Mouse (Mus musculus) right cerebral cortex, adult 18-20 months (tissue): ENCODE data around the gene 9030025P20Rik.
"Not testable (repeated sequence)": the region's sequence is repeated elsewhere in the genome, so short reads cannot be mapped to it uniquely, and the experiment has no call there.

Experiments used
- DNase-seq: peaks from one replicate; pipeline ENCODE4 v3.0.0; 2022; ENCODE audit warnings: mixed read lengths

9030025P20Rik gene

DNA sequence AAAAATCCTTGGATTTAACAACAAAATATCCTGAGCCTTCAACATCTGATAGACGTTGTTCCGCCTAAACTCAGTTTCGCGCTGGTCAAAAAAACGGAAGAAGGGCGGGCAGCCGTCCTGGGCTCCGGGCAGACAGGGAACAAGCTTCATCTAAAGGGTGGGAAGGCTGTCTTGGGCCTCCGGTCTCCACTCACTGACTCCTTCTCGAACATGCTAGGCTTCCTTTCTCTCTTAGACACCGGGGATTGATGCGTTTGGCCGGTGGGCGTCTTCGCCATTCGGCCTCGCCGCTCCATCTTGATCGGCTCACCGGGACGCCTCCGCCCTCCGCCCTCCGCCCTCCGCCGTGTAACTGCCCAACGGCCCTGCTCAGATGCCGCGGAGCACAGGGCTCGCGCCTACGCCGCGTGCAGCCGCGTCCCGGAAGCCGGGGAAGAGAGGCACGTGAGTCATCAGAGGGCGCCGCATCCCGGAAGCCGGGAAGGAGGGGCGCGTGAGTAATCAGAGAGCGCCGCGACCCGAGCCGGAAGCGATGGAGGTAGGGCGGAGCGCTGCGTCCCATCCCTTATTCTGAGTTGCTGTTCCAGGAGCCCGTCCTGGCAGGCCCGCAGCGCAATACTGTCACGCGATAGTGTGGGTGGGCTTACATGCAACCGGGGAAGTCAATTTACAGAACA lies at the start of gene 9030025P20Rik, which contains the start of gene Gm3417:
Gene 9030025P20Rik, plus strand, starts transcription at position 107 of the 677 bp plus-strand sequence.
Gene Gm3417, minus strand, starts transcription at position 429 of the 677 bp plus-strand sequence.
- not testable (repeated sequence) for DNase-seq

DNA sequence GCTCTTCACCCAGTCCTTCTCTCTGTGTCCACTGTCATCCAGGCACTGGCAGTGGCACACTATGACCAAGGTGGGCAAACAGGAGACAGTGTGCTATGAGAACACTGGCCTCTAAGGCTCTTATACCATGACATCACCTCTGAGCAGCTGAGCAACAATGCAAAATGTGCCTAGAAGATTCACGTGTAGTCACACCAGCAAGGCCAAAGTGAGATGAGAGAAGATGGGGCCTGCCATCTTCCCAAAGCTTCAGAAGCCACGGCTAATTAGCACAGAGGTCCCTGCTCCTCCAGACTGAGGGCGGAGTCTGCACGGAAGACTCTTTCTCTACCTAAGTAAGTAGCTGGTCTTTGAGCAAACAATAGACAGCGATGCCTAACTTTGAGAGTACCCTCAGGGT lies 49.6 kb upstream of the 9030025P20Rik start:
- no peak for DNase-seq

- DNase-seq = no peak
These were observed 47.6 kb upstream of the 9030025P20Rik start for GRCm38 (mm10) chr17:14930697-14931096.

GRCm38 (mm10) chr17:14931469-14931868 lies 46.8 kb upstream of the 9030025P20Rik start:
- no peak for DNase-seq

DNA sequence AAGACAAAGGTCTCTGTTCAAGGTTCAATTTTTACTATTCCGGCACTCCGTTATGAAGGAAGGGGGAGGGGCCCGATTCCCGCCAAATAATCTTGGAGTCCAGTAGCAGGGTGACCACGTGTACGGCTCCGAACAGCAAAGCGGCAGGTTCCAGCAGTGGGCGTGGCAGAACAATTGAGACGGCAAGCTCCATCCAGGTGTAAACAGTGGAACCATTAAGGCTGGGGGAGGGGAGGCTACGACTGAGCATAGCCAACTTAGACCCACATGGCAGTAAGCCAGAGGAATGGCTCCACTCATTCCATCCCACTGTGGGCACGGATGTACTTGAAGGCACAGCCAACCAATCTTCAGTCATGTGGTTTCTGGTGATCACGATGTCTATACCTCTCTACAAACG lies 43.0 kb upstream of the 9030025P20Rik start:
- DNase-seq = not testable (repeated sequence)

DNA sequence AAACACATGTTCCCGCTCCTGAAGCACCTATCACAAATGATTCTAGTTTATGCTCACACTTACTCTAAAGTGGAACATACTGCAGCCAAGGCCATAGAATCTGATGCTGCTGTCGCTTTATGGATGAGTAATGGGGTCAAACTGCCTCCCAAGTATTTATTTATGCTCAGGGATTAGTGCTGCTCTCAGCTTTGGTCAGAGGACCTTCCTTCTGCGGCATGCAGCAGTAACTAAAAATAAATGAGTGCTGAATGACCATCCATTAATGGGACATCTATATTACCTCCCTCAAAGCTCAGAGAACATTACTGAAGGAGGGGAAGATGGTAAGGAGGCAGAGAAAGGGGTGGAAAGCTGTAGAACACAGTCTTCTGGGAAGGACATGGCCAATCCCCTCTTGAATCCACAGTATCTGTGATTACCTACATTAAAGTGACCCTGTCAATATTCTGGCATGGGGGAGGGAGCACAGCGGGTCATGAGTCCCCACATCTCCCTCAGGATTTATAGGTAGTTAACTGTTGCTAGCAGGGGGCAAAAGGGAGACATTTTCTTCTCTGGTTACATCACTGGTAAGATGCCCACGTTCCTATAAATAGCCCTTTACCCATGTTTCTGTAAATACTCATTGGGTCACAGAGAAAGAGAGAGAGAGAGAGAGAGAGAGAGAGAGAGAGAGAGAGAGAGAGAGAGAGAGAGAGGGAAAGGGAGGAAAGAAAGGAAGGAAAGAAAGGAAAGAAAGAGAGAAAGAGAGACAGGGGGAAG lies 42.2 kb upstream of the 9030025P20Rik start:
- DNase-seq = no peak

GRCm38 (mm10) chr17:14942181-14942580 lies 36.1 kb upstream of the 9030025P20Rik start:
- DNase-seq = not testable (repeated sequence)

GRCm38 (mm10) chr17:14943009-14943728 lies 35.1 kb upstream of the 9030025P20Rik start, which contains the start of the genes Wdr27 and 1600012H06Rik:
Gene Wdr27 (minus strand): TSS chr17:14943158.
Gene 1600012H06Rik (plus strand): TSS chr17:14943184.
- DNase-seq = peak; percentile 99

GRCm38 (mm10) chr17:14943729-14944059 lies 34.6 kb upstream of the 9030025P20Rik start:
- DNase-seq = no peak

- no peak for DNase-seq
These were observed 33.7 kb upstream of the 9030025P20Rik start for GRCm38 (mm10) chr17:14944551-14944950.

DNA sequence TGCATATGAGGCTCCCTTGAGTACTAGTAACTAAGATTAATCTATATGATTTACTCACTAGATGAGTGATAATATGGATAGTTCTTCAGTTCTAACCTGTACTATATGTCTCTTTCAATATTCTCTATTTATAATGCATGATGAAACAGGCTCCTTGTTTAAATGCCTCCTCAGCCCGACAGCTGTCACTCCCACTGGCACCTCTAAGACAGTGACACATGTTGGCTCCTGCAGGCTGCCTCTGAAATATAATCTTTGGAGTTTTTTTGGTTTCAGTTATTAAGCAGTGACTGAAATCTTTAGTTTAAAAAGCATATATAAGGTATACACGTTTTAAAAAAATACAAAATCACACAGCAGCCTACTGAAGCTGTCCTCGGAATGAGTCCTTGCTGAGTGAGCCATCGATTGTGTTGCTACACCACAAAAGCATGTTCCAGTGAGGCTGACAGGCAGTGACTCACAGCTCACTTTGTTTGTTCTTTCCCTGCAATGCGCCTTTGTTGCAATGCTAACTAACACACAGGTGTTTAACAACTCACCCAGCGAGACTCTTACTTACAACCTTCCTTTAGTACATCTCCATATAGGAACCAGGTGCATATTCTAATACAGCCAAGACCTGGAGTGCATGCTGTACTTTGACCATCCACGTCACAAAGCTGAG lies 29.0 kb upstream of the 9030025P20Rik start:
- no peak for DNase-seq

DNA sequence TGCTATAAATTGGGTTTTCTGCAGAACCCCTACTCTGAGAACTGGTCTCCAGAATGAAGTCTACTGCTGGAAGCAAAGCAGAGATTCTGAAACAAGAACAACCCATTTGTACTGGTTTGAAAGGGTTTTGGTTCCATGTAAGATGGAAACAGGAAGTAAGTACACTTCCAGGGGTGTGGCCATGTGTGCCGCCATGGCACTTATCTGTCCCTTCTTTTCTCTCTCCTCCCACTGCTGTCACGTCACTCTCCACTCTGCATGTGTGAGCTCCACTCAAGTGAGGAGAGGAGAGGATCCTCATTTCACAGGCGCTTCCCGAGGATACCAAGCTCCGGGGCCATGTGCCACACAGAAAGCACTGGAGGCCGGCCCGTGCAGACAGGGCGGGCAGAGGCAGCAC lies 24.8 kb upstream of the 9030025P20Rik start:
- DNase-seq = no peak

- no peak for DNase-seq
These were observed 19.5 kb upstream of the 9030025P20Rik start for GRCm38 (mm10) chr17:14958686-14959327.

DNA sequence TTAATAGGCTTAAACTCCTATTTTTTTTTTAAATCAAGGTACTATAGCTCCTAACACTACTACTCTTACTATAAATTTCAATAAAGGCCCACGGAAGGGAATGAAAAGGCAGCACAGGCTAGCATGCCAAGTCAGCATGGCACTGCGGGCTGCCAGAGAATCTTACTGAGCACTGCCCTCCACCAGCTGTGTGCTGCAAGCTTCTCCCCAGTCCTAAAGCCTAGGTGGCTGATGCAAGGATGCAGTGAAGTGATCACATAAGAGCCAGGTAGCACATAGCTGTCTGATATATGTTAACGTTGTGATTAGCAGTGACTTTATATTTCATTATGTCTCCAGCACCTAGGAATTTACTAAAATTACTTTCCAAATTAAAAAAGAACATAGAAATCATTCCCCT lies 18.3 kb upstream of the 9030025P20Rik start:
- DNase-seq = no peak

GRCm38 (mm10) chr17:14960520-14960919 lies 17.7 kb upstream of the 9030025P20Rik start:
- DNase-seq = no peak

- DNase-seq = not testable (repeated sequence)
These were observed 17.2 kb upstream of the 9030025P20Rik start, which contains the start of gene Phf10 for GRCm38 (mm10) chr17:14960951-14961556. Gene Phf10 (minus strand): TSS chr17:14961273.

DNA sequence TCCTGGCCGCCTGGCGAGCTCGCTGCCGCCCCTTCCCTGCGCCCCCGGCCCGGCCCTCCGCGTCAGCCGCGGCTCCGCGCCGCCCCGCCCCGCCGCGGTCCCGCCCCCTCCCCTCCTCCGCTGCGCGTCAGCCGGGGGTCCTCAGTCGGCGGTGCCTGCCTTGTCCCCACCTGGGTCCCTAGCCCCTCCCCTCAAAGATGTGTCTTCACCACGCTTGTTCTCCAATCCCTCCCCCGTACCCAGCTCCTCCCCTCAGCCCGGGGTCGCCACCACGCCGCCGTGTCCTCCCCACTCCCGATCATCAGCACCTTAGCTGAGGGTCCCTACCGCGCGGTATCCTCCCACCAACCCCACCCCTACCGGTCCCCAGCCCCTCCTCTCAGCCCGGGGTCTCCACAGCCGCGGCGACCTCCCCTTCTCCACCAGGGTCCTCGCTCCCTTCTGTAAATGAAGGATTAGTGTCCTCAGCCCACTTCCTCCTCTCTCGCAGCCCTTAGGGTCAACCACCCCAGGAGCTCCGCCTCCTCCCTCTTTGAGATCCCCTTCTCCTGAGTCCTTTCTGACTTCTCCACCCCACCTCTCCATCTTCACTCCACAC lies 16.6 kb upstream of the 9030025P20Rik start:
- DNase-seq = not testable (repeated sequence)

GRCm38 (mm10) chr17:14968373-14968913 lies 9.8 kb upstream of the 9030025P20Rik start:
- not testable (repeated sequence) for DNase-seq

DNA sequence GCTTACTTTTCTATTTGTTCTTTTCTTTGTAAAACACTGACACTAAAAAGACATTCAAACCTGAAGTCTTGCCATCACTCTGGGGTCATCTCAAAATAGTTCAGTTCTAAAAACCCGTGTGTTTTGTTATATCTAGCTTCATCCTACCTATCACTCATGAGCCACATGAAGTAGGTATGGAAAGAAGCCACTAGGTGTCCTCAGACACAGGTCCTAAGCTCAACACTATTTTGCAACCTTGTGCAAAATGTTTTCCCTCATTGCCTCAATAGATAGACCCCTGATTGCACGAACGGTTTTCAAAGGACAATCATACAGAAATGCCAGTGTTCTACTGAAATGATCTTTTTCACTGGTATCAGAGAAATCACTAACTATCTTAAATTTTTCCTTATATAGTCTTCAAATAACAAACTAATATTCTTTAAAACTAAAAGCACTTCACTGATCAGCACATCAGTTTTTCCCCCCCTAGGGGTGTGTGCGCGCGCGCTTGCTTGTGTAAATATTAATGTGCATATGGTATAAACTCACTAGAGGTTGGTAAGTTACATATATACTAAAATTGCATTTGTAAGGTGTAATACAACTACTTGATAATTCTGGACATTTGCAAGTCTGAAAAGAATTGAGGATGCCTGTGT lies 428 bp upstream of the 9030025P20Rik start:
- DNase-seq = not testable (repeated sequence)

DNA sequence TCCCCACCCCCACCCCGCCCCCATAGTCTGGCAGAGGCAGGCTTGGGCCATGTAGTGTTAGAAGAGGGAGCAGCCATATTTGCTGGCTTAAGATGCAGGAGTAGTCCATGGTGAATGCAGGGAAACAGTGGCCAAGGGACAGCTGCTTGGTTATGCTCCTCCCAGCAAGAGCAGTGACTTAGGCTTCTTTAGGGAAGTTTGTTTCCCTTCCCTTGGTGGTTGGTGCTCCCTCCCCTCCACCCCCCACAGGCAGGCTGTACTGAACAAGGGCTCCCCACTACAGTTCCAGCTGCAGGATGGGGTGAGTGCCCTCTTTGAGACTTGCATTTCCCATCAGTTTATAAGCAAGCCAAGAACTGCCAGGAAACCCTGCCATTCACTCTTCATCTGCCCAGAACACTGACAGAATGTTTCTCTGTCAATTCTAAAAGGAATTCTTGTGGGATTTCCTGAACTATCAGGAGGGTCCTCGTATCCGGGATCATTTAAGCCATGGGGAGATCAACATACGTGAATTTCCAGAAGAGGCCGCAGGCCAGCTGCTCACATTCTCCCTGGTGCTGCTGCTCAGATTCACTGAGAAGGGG lies 11.9 kb downstream of the 9030025P20Rik start:
- not testable (repeated sequence) for DNase-seq
